Mouse (Mus musculus) ES-Bruce4 (cell line): ENCODE data around the gene Nufip1.

ENCODE experiments used
- CTCF ChIP-seq: IDR thresholded peaks from one replicate; pipeline ENCODE4 v1.8.1; 2011; ENCODE audit warnings: low read depth, low read length
- POLR2A ChIP-seq: IDR thresholded peaks from one replicate; pipeline ENCODE4 v1.8.1; 2011; ENCODE audit warnings: low read length; ENCODE audit not compliant: insufficient read depth

DNA sequence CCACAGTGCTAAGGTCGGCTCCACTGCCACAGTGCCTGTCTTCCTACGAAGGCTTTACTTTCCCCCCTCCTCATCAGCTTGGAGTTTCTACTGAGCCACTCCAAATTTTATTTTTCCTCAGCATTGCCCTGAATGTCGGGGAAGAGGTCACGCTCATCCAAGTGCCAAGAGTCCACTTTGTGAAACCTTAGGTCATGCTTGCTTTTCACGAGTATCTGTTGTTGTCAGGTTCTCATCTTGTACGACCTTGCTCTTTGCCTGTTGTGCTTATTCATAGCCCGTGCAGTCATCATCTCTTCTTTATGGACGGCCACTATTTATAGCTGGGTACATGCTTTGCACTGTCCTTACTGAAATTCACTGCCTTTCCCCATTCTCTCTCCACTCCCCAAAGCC, 12.0 kb downstream of the Nufip1 start:
- TF ChIP-seq POLR2A (no peak), CTCF (no peak)
